Mouse (Mus musculus): ENCODE measurements around the gene Defb45.

The Defb45 gene

GRCm38 (mm10) chr2:152604057-152604456 lies 4.9 kb upstream of the Defb45 start, which contains the start of gene Defb36:
Defb36 (plus strand) TSS chr2:152604327.
- DNase-seq, result peak; percentile 84

GRCm38 (mm10) chr2:152601275-152601960 lies 2.2 kb upstream of the Defb45 start:
- no peak for DNase-seq

- no peak for DNase-seq
Measured at GRCm38 (mm10) chr2:152600076-152600475, 877 bp upstream of the Defb45 start.

GRCm38 (mm10) chr2:152589021-152589420 lies 10.2 kb downstream of the Defb45 start:
- DNase-seq, result no peak

- DNase-seq, result no peak
Measured at GRCm38 (mm10) chr2:152588450-152588849, 10.7 kb downstream of the Defb45 start.

GRCm38 (mm10) chr2:152586926-152587560 lies 12.2 kb downstream of the Defb45 start:
- DNase-seq, result peak; percentile 42

- DNase-seq, result no peak
Measured at GRCm38 (mm10) chr2:152580612-152581011, 18.6 kb downstream of the Defb45 start.

- peak; percentile 28 for DNase-seq
Measured at GRCm38 (mm10) chr2:152580107-152580506, 19.1 kb downstream of the Defb45 start, which contains the start of gene Defb19. Defb19 (minus strand) TSS chr2:152580312.

- no peak for DNase-seq
Measured at GRCm38 (mm10) chr2:152573484-152573883, 25.7 kb downstream of the Defb45 start.

- DNase-seq, result no peak
Measured at GRCm38 (mm10) chr2:152572114-152572794, 26.9 kb downstream of the Defb45 start, which contains the start of gene Defb21. Defb21 (plus strand) TSS chr2:152572744.

GRCm38 (mm10) chr2:152570313-152570712 lies 28.9 kb downstream of the Defb45 start:
- peak; percentile 82 for DNase-seq

GRCm38 (mm10) chr2:152569881-152570280 lies 29.3 kb downstream of the Defb45 start:
- DNase-seq, result peak; percentile 57

GRCm38 (mm10) chr2:152569038-152569437 lies 30.2 kb downstream of the Defb45 start, which contains the start of gene Gm17416:
Gm17416 (plus strand) TSS chr2:152569338.
- DNase-seq, result no peak

GRCm38 (mm10) chr2:152556655-152557054 lies 42.5 kb downstream of the Defb45 start:
- DNase-seq, result no peak

GRCm38 (mm10) chr2:152553774-152554423 lies 45.3 kb downstream of the Defb45 start:
- DNase-seq, result peak; percentile 76

GRCm38 (mm10) chr2:152548124-152548523 lies 51.1 kb downstream of the Defb45 start:
- DNase-seq, result no peak

GRCm38 (mm10) chr2:152544691-152545090 lies 54.5 kb downstream of the Defb45 start:
- DNase-seq, result peak; percentile 87

GRCm38 (mm10) chr2:152543478-152543877 lies 55.7 kb downstream of the Defb45 start:
- peak; percentile 86 for DNase-seq

All from kidney, adult 9 months (tissue).